Mouse (Mus musculus) megakaryocyte, embryonic 14.5 days (primary cell): Measurements from ENCODE around the gene Rnf152.

Source experiments
- FLI1 ChIP-seq: IDR thresholded peaks from 2 replicates; pipeline ENCODE4 v1.6.1; 2012; ENCODE audit warnings: low read length, inconsistent platforms, mixed read lengths
- GATA1 ChIP-seq: IDR thresholded peaks from 3 replicates; pipeline ENCODE4 v1.6.1; 2012; ENCODE audit warnings: mixed read lengths, low read length, inconsistent platforms, borderline replicate concordance

DNA sequence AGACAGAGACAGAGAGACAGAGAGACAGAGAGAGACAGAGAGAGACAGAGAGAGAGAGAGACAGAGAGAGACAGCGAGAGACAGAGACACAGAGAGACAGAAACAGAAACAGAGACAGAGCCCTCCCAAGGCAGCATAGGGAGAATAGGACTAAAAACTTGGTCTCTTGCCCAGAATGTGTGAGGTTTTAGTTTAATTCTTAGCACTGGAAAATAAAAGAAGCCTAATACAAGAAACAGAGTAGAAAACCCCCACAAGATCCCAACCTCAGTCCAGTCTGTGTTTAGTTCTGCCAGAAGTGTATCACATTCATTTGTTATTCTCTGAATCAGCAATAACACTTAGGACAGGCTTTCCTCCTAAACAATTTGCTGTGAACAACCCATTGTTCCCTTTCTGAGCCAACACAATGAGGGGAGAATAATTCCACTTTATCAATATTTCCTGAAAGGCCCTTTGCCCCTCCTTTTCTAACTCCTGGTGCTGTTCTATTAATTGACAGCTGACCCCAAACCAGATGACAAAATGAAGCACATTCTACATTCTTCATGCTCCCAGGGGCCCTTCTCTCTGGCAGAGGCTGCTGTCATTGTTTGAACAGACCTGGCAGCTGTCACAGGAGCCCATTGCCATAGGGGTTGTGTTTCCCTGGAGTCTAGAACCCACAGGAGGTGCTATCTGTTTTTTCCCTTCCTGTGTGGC lies 44.5 kb downstream of the Rnf152 start:
- TF ChIP-seq GATA1 (no peak), FLI1 (no peak)
